In genomic region chr9:54787760-54788159, GRCm38 (mm10) we compare ENCODE assay signal across 9 mouse cellular contexts. TPM values are rescaled to one million over a fixed set of nuclear protein-coding genes. Genes with fewer than 3 reads are reported as not detected.
DNase-seq lines count a peak whose midpoint lies in the region; ATAC-seq lines count a peak whose summit lies in the region.
"Had no signal": no experiment of that assay in that cellular context is flagged by ENCODE, and none has a peak within 500 bp of the region (broad histone marks: within the 10 kb centered on the region; RNA-seq: fewer than 3 reads in every experiment).

No protein-coding gene starts in this region.

- H3K27me3 ChIP-seq in heart, embryonic 12.5 days (replicated peaks): 0 out of 2 replicates have a peak, but pooled peaks cover 3% of the 10 kb centered on the region
- H3K27me3 ChIP-seq in forebrain, embryonic 15.5 days: no peaks in the 10 kb centered on the region
- no peaks in the 10 kb centered on the region for H3K27me3 ChIP-seq in limb, embryonic 11.5 days (ENCODE audit: control insufficient read depth, insufficient read depth, low read length)

- H3K9ac ChIP-seq in heart, embryonic 12.5 days: no peak overlapping the region
- H3K9ac ChIP-seq in forebrain, embryonic 15.5 days (replicated peaks): no peak overlapping the region
- no peak overlapping the region for H3K9ac ChIP-seq in limb, embryonic 11.5 days (ENCODE audit: low read length)
- H3K9ac ChIP-seq: liver, embryonic 15.5 days had no signal

- WGBS in heart, embryonic 12.5 days: 18% methylated on average over 8 of the region's 8 CpGs
- 14% methylated on average over 8 of the region's 8 CpGs for WGBS in forebrain, embryonic 15.5 days
- WGBS in limb, embryonic 11.5 days: 22% methylated on average over 8 of the region's 8 CpGs

- H3K4me3 ChIP-seq in heart, embryonic 12.5 days: no peak overlapping the region
- H3K4me3 ChIP-seq in forebrain, embryonic 15.5 days: no peak overlapping the region
- H3K4me3 ChIP-seq in limb, embryonic 11.5 days (ENCODE audit: low read depth, low read length): no peak overlapping the region
- H3K4me3 ChIP-seq: liver, embryonic 15.5 days had no signal

- H3K27ac ChIP-seq in heart, embryonic 12.5 days (ENCODE audit: poor library complexity, severe bottlenecking): no peak overlapping the region; the same call in 1 of the 2 replicates
- no peak overlapping the region for H3K27ac ChIP-seq in forebrain, embryonic 15.5 days (replicated peaks)
- peak overlapping the region; percentile 30; the same call in 1 of the 2 replicates for H3K27ac ChIP-seq in limb, embryonic 11.5 days (replicated peaks; ENCODE audit: low read depth, low read length)
- H3K27ac ChIP-seq: liver, embryonic 15.5 days had no signal

- peak; percentile 46; the same call in 1 of the 2 replicates for ATAC-seq in heart, embryonic 12.5 days (ENCODE audit: insufficient number of reproducible peaks, low FRiP score)
- 0 out of 2 replicates have a peak, but pooled peaks have one; percentile 57 for ATAC-seq in forebrain, embryonic 15.5 days (replicated peaks)
- ATAC-seq in limb, embryonic 11.5 days (ENCODE audit: insufficient number of reproducible peaks, low FRiP score, low TSS enrichment, low read depth): 0 out of 2 replicates have a peak, but pooled peaks have one; percentile 24
- no peak for ATAC-seq in frontal cortex, adult (ENCODE audit: low TSS enrichment)

- no peaks in the 10 kb centered on the region for H3K9me3 ChIP-seq in heart, embryonic 12.5 days (replicated peaks)
- no peaks in the 10 kb centered on the region for H3K9me3 ChIP-seq in forebrain, embryonic 15.5 days
- H3K9me3 ChIP-seq in limb, embryonic 11.5 days (ENCODE audit: control insufficient read depth, low read length): no peaks in the 10 kb centered on the region
- H3K9me3 ChIP-seq: liver, embryonic 15.5 days had no signal

- H3K36me3 ChIP-seq in heart, embryonic 12.5 days: no peaks in the 10 kb centered on the region
- H3K36me3 ChIP-seq in forebrain, embryonic 15.5 days: no peaks in the 10 kb centered on the region
- H3K36me3 ChIP-seq in limb, embryonic 11.5 days (ENCODE audit: control insufficient read depth, insufficient read depth, low read length): no peaks in the 10 kb centered on the region
- H3K36me3 ChIP-seq: liver, embryonic 15.5 days had no signal

- DNase-seq in heart, adult 11 months: no peak
- DNase-seq in Muller cell, postnatal 12 days (ENCODE audit: inconsistent ontology term): peak; percentile 82
- peak; percentile 75 for DNase-seq in limb, embryonic 11.5 days (ENCODE audit: low spot score)
- DNase-seq in layer of hippocampus, adult 18-20 months (ENCODE audit: low spot score in 2 of 2): no peak
- no peak for DNase-seq in thymus, postnatal 25 days

- no peak overlapping the region for H3K4me2 ChIP-seq in heart, embryonic 12.5 days
- no peak overlapping the region for H3K4me2 ChIP-seq in forebrain, embryonic 15.5 days (replicated peaks)
- no peak overlapping the region for H3K4me2 ChIP-seq in limb, embryonic 11.5 days (ENCODE audit: low read depth, severe bottlenecking)
- H3K4me2 ChIP-seq: liver, embryonic 15.5 days had no signal

- peaks cover 43% of the 10 kb centered on the region for H3K4me1 ChIP-seq in heart, embryonic 12.5 days (replicated peaks)
- H3K4me1 ChIP-seq in forebrain, embryonic 15.5 days: peaks cover 7% of the 10 kb centered on the region
- peaks cover 14% of the 10 kb centered on the region for H3K4me1 ChIP-seq in limb, embryonic 11.5 days (ENCODE audit: control insufficient read depth, insufficient read depth, low read length)
- H3K4me1 ChIP-seq: liver, embryonic 15.5 days had no signal

RNA-seq across cellular contexts. Expression of gene Crabp1, which starts 23.2 kb away (rescaled TPM):
- 21.4 and 24.5 TPM in 2 replicates for polyA plus RNA-seq in heart, embryonic 12.5 days (2016; fragmentation: Nextera tagmentation; extraction: Ambion mirVana)
- 47.3 and 53.2 TPM in 2 replicates for polyA plus RNA-seq in forebrain, embryonic 15.5 days (2015; fragmentation: Nextera tagmentation; extraction: Ambion mirVana)
- polyA plus RNA-seq in limb, embryonic 11.5 days (2014; fragmentation: Nextera tagmentation; extraction: Ambion mirVana): 295 and 359 TPM in 2 replicates
- 1 to 10 TPM in 1 of 2 experiments, not detected in 1; 1.2 TPM for total RNA-seq in layer of hippocampus, adult 18-20 months (2021)

RNA-seq across cellular contexts. Expression of gene Wdr61, which starts 53.4 kb away (rescaled TPM):
- 99.5 and 101 TPM in 2 replicates for polyA plus RNA-seq in heart, embryonic 12.5 days (2016; fragmentation: Nextera tagmentation; extraction: Ambion mirVana)
- polyA plus RNA-seq in forebrain, embryonic 15.5 days (2015; fragmentation: Nextera tagmentation; extraction: Ambion mirVana): 121 and 123 TPM in 2 replicates
- 182 and 185 TPM in 2 replicates for polyA plus RNA-seq in limb, embryonic 11.5 days (2014; fragmentation: Nextera tagmentation; extraction: Ambion mirVana)
- total RNA-seq in layer of hippocampus, adult 18-20 months (2021): 10 to 100 TPM; 60.1 to 61.9 TPM

Comparison
In these comparisons a context has a peak if more than half of its experiments do, and no peak if none do; other contexts are left out.
1. DNase-seq: peak in Muller cell, postnatal 12 days (single experiment) and limb, embryonic 11.5 days (single experiment); none in heart, adult 11 months (single experiment), layer of hippocampus, adult 18-20 months (0 of 2) and thymus, postnatal 25 days (single experiment).